Mouse (Mus musculus): ENCODE data around the gene Adgrd1.
"Not testable (repeated sequence)": the region's sequence is repeated elsewhere in the genome, so short reads cannot be mapped to it uniquely, and the experiment has no call there.

Gene Adgrd1

GRCm38 (mm10) chr5:129094236-129094635, 2.3 kb upstream of the Adgrd1 start:
- no peak for DNase-seq

- no peak for DNase-seq
Observed at GRCm38 (mm10) chr5:129104043-129104442, 7.5 kb downstream of the Adgrd1 start.

DNA sequence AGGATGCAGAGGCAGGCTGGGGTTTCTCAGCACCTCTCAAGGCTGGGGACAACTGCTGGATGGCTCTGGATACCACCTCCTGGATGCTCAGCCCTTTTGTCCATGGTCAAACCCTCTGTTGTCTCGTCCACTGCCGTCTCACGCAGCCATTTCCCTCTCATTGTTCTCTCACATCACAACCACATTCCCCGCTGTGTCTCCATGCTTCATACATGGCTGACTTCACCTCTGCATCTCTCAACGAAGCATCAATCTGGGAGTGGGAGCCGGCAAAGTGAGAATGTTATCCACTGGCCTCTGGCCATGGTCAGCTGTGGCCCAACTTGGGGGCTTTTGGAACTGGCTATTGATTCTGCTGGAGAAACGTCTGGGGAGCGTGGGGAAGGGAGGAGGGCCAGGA, 15.2 kb downstream of the Adgrd1 start:
- no peak for DNase-seq

GRCm38 (mm10) chr5:129113741-129114476, 17.4 kb downstream of the Adgrd1 start:
- DNase-seq: no peak

- DNase-seq: no peak
Observed at GRCm38 (mm10) chr5:129116299-129116698, 19.7 kb downstream of the Adgrd1 start.

DNA sequence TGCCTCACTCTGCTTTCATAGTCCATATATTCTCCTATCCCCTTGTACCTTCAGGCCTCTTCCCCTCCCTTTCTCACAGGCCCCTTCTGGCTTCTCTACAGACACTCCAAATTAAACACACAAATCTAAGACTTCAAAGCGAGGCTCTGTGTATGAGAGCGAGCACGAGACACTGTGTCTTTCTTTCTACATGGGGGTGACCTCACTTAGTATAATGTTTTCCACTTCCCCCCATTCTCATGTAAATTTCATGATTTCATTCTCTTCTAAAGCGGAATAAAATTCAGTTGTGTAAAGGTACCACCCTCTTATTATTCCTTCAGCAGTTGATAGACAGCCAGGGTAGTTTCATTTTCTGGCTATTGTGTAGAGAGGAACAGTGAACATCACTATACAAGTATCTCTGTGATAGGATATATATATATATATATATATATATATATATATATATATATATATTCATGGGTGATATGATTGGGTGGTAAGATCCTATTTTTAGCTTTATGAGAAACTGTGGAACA, 21.1 kb downstream of the Adgrd1 start:
- no peak for DNase-seq

DNA sequence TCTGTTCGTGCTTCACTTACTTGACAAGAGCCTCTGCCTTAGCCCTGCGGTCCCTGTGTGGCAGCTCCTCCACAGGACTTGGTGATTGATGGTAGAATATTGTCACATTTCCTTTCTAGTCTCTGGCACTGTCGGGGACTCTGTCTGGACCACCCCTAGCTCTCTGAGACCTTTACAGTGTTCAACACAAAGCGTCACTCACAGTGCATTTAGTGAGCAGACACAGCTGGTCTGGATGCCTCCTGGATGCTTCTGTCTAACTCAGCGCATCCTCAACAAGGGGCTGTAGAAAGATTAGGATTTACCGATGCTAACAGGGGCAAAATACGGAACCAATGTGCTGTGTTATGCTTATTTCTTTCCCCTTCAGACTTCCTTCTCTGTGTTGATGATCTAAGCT, 22.0 kb downstream of the Adgrd1 start:
- DNase-seq: no peak

DNA sequence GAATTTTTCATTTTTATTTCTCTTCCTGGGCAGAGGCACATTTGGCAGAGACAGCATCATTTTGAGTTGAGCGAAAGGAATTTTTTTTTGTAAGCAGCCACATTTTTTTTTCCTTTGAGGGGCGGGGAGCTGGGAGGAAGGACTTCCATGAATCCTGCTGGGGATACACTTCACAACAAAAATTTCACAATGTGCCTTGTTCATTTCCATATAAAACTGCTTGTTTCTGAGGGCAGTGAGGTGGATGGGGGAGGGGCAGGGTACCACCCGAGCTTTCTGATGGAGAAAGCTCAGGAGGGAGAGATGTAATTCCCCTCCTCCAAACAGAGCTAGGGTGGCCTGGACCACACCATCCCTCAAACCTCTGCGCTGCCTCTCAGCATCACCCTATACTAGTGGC, 22.6 kb downstream of the Adgrd1 start:
- DNase-seq: peak; percentile 22

DNA sequence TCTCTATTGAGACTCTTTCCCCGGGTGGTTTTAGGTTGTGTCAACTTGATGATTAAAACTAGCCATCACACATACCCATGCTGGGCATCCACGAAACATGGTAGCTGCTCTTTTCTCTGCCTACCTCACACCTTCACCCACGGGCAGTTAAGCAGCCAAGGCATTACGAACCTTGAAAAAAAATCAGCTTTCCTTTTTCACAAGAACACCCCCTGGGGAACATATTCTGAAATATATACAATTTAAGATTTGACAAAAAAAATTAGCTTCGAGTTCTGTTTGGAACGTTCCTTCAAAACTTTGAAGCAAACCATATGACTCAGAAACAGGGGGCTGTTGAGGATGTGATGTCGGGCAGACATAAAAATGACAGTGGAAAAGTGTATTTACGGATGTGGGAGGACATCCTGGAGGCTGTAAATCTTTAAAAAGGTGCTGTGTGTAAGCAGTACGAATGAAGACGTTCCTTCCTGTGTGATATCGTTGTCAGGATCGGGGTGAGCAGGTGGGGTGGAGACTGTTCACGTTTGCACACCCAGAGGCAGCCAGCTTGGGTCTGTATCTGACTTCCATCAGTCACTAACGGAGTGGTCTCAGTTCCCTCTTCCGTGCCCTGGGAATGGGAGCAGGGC, 25.2 kb downstream of the Adgrd1 start:
- DNase-seq: no peak

DNA sequence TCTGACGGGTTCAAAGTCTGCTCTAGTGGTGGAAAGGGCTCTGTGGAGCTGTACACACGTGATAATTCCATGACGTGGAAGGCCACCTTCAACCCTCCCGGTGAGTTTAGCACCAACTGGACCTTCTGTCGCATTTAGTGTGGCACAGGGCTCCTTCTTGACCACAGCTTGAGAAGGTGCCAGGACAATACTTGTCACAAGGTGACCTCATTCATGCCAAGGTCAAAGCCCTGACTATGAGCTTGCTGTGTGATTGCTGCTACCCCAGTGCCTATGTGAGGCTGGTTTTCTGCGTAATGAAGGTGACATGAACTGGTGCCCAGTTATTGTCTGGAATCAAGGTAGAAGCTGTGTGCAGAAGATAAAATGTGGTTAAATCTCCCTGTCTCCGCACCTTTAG, 25.9 kb downstream of the Adgrd1 start:
- DNase-seq: no peak

DNA sequence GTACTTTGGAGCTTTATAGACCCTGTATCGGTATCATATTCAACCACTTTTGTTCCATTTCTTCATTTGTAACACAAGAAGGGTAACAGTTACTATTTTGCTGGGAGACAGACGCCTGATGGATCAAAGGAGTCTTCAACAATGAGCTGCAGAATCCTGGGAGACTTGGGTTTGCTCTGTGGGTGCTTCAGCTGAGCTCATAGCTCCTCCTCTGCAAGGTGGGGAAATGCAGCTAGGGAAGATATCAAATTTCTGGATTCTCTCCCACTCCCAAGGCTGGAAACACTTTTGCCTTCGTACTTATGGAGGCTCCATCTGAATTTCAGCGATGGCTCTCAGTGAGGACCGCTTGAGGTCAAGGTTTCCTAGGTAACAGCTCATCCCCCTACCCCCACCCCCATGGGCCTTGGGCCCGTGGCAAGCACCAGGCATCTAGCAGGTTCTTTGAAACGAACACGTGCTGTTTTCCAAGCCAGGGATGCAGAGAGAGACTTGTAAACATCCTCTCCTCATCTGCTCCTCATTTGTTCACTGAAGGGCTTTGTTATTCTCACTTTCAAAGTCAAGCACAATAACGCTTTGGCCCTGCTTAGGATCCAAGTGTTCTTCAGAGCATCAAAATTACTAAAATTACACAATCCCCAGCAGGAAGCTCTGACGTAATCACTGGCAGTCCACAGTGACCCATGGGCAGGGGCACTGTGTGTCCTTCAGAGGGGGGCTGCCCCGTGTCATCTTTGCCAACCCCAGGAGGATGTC, 27.7 kb downstream of the Adgrd1 start:
- DNase-seq: peak; percentile 19

- not testable (repeated sequence) for DNase-seq
Observed at GRCm38 (mm10) chr5:129128310-129128709, 31.8 kb downstream of the Adgrd1 start.

- DNase-seq: no peak
Observed at GRCm38 (mm10) chr5:129130301-129130700, 33.8 kb downstream of the Adgrd1 start.

DNA sequence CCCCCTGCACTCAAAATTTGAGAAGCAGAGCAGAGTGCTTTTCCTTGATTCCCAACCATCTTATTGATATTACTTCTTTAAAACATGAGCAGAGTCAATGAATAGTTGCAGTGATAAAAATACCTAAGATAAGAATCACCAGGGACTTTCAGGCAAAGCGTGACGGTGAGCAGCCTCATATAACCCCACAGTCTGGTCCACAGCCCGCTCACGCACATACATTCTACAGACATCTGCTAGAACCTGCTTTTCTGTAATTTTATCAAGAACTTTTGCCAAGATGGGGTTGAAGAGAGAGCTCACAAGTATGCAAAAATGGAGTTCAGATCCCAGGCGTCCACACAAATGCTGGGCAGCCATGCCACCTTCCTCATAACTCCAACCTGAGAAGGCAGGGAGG, 40.9 kb downstream of the Adgrd1 start:
- DNase-seq: no peak

DNA sequence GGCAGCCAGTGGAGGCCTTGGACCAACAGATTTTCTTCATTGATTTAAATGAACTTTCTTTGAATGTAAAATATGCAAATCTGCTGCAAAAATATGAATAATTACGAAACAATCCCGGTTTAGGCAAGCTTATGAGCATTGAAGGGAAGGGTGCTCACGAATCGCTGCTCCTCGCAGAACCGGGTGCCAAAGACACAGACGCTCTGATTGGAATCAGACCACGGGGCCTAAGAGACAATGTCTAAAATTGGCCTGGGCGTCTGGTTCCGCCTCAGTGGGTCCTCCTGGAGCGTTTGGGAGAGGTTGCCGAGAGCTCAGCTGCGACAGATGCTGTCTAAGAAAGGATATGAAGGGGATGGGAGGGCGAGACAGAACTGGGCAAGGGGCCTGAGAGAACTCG, 42.0 kb downstream of the Adgrd1 start:
- no peak for DNase-seq

GRCm38 (mm10) chr5:129142801-129143200, 46.3 kb downstream of the Adgrd1 start:
- no peak for DNase-seq

- peak; percentile 60 for DNase-seq
Observed at GRCm38 (mm10) chr5:129145307-129145935, 48.9 kb downstream of the Adgrd1 start.

GRCm38 (mm10) chr5:129146892-129147509, 50.5 kb downstream of the Adgrd1 start:
- no peak for DNase-seq

GRCm38 (mm10) chr5:129148485-129148884, 51.9 kb downstream of the Adgrd1 start:
- no peak for DNase-seq

DNA sequence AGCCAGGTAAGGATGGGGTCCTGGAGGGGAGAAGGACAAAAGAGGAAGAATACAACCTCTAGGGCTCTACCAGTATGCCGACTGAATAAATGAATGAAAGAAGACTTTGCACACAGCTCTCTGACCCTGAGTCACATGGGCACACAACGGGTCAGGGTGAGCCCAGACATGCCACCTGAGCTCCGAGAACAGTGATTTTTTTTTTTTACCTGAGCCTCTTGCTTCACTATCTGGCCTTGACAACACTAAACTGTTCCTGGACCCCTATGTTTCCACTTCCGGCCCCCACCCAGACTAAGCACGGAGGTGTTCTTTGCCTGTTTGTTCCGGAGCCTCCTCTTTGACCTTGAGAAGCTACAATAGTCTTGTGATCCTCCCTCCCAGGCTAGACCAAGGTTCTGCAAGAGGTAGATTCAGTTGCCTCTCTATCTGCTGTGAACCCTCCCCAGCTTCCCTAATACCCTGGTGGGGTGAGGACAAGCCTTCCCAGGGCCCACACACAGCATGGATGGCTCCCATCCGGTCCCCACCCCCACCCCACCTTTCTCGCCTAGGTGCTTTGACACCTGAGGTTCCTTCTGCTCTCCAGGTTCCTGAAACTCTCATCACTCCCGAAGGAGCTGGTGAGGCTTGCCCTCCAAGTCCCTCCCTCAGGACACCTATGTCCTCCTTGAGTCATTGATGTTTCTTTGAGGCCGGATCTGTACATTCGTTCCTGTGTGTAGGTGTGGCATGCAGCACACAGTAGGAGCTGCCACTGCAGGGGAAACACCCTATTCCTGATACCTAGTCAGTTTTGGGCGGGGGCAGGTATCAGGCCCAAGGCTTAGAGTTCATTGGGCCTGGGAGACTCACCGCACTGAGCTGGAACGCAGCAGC, 58.7 kb downstream of the Adgrd1 start:
- no peak for DNase-seq

DNA sequence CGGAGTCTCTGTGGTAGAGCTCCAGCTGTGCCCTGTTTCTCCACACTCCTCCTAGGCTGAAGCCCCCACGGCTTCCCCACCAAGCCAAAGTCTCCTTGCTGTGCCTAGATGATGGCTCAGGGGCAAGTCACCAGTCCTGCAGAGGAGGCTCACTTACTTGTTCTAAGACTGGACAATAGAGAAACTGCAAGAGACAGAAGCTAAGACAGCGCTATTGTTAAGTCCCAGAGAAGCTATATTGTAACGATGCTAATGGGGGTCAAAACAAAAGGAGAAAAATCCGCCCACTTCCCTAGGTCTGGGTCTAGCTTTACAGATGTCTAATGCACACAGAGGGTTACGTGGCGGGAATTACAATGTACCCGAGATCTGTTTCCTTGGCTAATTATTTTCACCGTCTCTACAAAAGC, 59.4 kb downstream of the Adgrd1 start:
- no peak for DNase-seq
